In the genomic region with DNA sequence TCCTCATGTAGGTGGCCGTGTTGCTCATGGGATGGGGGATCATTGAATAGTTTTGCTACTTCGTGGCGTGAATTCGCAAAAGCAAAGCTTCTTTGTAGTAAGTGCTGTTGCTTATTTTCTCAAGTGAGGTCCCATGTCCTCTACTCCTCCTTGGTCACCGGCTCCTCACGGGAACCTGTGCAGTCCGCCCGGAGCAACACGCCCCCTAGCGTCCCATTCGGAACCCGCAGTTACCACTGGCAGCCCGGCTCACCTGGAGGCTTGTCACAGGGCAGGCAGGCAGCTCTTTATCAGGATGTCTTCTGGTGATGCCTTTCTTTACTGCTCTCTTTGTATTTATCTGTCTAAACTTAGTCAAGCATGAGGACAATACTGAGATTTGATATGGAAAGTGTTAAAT, we compare ENCODE assay signal across 7 mouse cellular contexts.
DNase-seq lines count a peak whose midpoint lies in the region.

No protein-coding gene starts in this region.

- peak; percentile 65 to 79 for DNase-seq in left cerebral cortex, adult 18-20 months (ENCODE audit: low spot score in 2 of 2)
- no peak for DNase-seq in left cerebral cortex, adult 11 months (ENCODE audit: low spot score)
- peak; percentile 75 for DNase-seq in adrenal gland, postnatal 10 days
- peak; percentile 74 for DNase-seq in cerebellum, adult 8-10 months
- peak; percentile 65 for DNase-seq in heart, postnatal 4 days
- peak; percentile 40 for DNase-seq in lung, postnatal 10 days
- DNase-seq in MN1 (ENCODE audit: low spot score) = no peak

Comparison
In these comparisons a context has a peak if more than half of its experiments do, and no peak if none do; other contexts are left out.
1. DNase-seq: peak in left cerebral cortex, adult 18-20 months (2 of 2), adrenal gland, postnatal 10 days (single experiment), cerebellum, adult 8-10 months (single experiment), heart, postnatal 4 days (single experiment) and lung, postnatal 10 days (single experiment); none in left cerebral cortex, adult 11 months (single experiment) and MN1 (single experiment).